Mouse (Mus musculus): Measurements from ENCODE around the gene Ank3.

The Ank3 gene

GRCm38 (mm10) chr10:69939966-69940365 is 541.4 kb downstream of the Ank3 start:
- H3K27me3 ChIP-seq (ENCODE audit: insufficient read depth, low read length) = no peaks in the 10 kb centered on the region
- no peak overlapping the region for H3K4me3 ChIP-seq (replicated peaks; ENCODE audit: low read length)
- H3K4me1 ChIP-seq (replicated peaks; ENCODE audit: low read depth, low read length) = peaks cover 28% of the 10 kb centered on the region
- no peak for TF ChIP-seq POU5F1 (IDR thresholded peaks at IDR 0.05; ENCODE audit: borderline replicate concordance, low read length)
- no peak for TF ChIP-seq CTCF (conservative IDR thresholded peaks at IDR 0.05; ENCODE audit: low read length)
- no peak for TF ChIP-seq NANOG (IDR thresholded peaks at IDR 0.05; ENCODE audit: borderline replicate concordance, low read length)
- no peaks in the 10 kb centered on the region for H3K9me3 ChIP-seq (ENCODE audit: low read length)
- H3K36me3 ChIP-seq (ENCODE audit: insufficient read depth, low read length) = no peaks in the 10 kb centered on the region; the same call in 1 of the 2 replicates

- H3K4me3 ChIP-seq (replicated peaks; ENCODE audit: low read length) = no peak overlapping the region
- no peaks in the 10 kb centered on the region for H3K9me3 ChIP-seq (ENCODE audit: low read length)
- H3K36me3 ChIP-seq (ENCODE audit: insufficient read depth, low read length) = no peaks in the 10 kb centered on the region
- no peak for TF ChIP-seq CTCF (conservative IDR thresholded peaks at IDR 0.05; ENCODE audit: low read length)
- TF ChIP-seq POU5F1 (IDR thresholded peaks at IDR 0.05; ENCODE audit: borderline replicate concordance, low read length) = no peak
- no peak for TF ChIP-seq NANOG (IDR thresholded peaks at IDR 0.05; ENCODE audit: borderline replicate concordance, low read length)
- H3K27me3 ChIP-seq (ENCODE audit: insufficient read depth, low read length) = no peaks in the 10 kb centered on the region
- H3K4me1 ChIP-seq (replicated peaks; ENCODE audit: low read depth, low read length) = peaks cover 28% of the 10 kb centered on the region
These were observed 542.4 kb downstream of the Ank3 start for GRCm38 (mm10) chr10:69941001-69941400.

- Histone ChIP-seq H3K27me3 (ENCODE audit: insufficient read depth, low read length) (no peaks in the 10 kb centered on the region), H3K4me1 (replicated peaks; ENCODE audit: low read depth, low read length) (peaks cover 30% of the 10 kb centered on the region), H3K4me3 (replicated peaks; ENCODE audit: low read length) (no peak overlapping the region), H3K9me3 (ENCODE audit: low read length) (no peaks in the 10 kb centered on the region), H3K36me3 (ENCODE audit: insufficient read depth, low read length) (no peaks in the 10 kb centered on the region)
- TF ChIP-seq NANOG (IDR thresholded peaks at IDR 0.05; ENCODE audit: borderline replicate concordance, low read length) = no peak
- TF ChIP-seq POU5F1 (IDR thresholded peaks at IDR 0.05; ENCODE audit: borderline replicate concordance, low read length) = no peak
- no peak for TF ChIP-seq CTCF (conservative IDR thresholded peaks at IDR 0.05; ENCODE audit: low read length)
These were observed 546.3 kb downstream of the Ank3 start for GRCm38 (mm10) chr10:69944845-69945244.

GRCm38 (mm10) chr10:69945870-69946269 is 547.3 kb downstream of the Ank3 start:
- TF ChIP-seq CTCF (conservative IDR thresholded peaks at IDR 0.05; ENCODE audit: low read length) = no peak
- no peaks in the 10 kb centered on the region for H3K9me3 ChIP-seq (ENCODE audit: low read length)
- no peaks in the 10 kb centered on the region for H3K36me3 ChIP-seq (ENCODE audit: insufficient read depth, low read length)

GRCm38 (mm10) chr10:69946271-69946670 is 547.7 kb downstream of the Ank3 start:
- peaks cover 30% of the 10 kb centered on the region for H3K4me1 ChIP-seq (replicated peaks; ENCODE audit: low read depth, low read length)
- no peaks in the 10 kb centered on the region for H3K36me3 ChIP-seq (ENCODE audit: insufficient read depth, low read length)
- no peak overlapping the region for H3K4me3 ChIP-seq (replicated peaks; ENCODE audit: low read length)
- no peaks in the 10 kb centered on the region for H3K9me3 ChIP-seq (ENCODE audit: low read length)
- TF ChIP-seq NANOG (IDR thresholded peaks at IDR 0.05; ENCODE audit: borderline replicate concordance, low read length) (no peak), POU5F1 (IDR thresholded peaks at IDR 0.05; ENCODE audit: borderline replicate concordance, low read length) (no peak), CTCF (conservative IDR thresholded peaks at IDR 0.05; ENCODE audit: low read length) (no peak)
- H3K27me3 ChIP-seq (ENCODE audit: insufficient read depth, low read length) = no peaks in the 10 kb centered on the region

More at GRCm38 (mm10) chr10:69945870-69946269, 547.3 kb downstream of the Ank3 start:
- Histone ChIP-seq H3K4me3 (replicated peaks; ENCODE audit: low read length) (no peak overlapping the region), H3K27me3 (ENCODE audit: insufficient read depth, low read length) (no peaks in the 10 kb centered on the region), H3K4me1 (replicated peaks; ENCODE audit: low read depth, low read length) (peaks cover 30% of the 10 kb centered on the region)

GRCm38 (mm10) chr10:69947093-69947492 is 548.5 kb downstream of the Ank3 start:
- TF ChIP-seq POU5F1 (IDR thresholded peaks at IDR 0.05; ENCODE audit: borderline replicate concordance, low read length) (no peak), NANOG (IDR thresholded peaks at IDR 0.05; ENCODE audit: borderline replicate concordance, low read length) (no peak), CTCF (conservative IDR thresholded peaks at IDR 0.05; ENCODE audit: low read length) (no peak)
- Histone ChIP-seq H3K4me1 (replicated peaks; ENCODE audit: low read depth, low read length) (peaks cover 30% of the 10 kb centered on the region), H3K9me3 (ENCODE audit: low read length) (no peaks in the 10 kb centered on the region), H3K36me3 (ENCODE audit: insufficient read depth, low read length) (no peaks in the 10 kb centered on the region), H3K4me3 (replicated peaks; ENCODE audit: low read length) (no peak overlapping the region), H3K27me3 (ENCODE audit: insufficient read depth, low read length) (no peaks in the 10 kb centered on the region)

GRCm38 (mm10) chr10:69950236-69950918 is 551.8 kb downstream of the Ank3 start:
- Histone ChIP-seq H3K4me3 (replicated peaks; ENCODE audit: low read length) (no peak overlapping the region), H3K27me3 (ENCODE audit: insufficient read depth, low read length) (no peaks in the 10 kb centered on the region), H3K36me3 (ENCODE audit: insufficient read depth, low read length) (no peaks in the 10 kb centered on the region), H3K9me3 (ENCODE audit: low read length) (no peaks in the 10 kb centered on the region), H3K4me1 (replicated peaks; ENCODE audit: low read depth, low read length) (peaks cover 21% of the 10 kb centered on the region)
- no peak for TF ChIP-seq CTCF (conservative IDR thresholded peaks at IDR 0.05; ENCODE audit: low read length)
- TF ChIP-seq NANOG (IDR thresholded peaks at IDR 0.05; ENCODE audit: borderline replicate concordance, low read length) = no peak
- TF ChIP-seq POU5F1 (IDR thresholded peaks at IDR 0.05; ENCODE audit: borderline replicate concordance, low read length) = no peak

- no peaks in the 10 kb centered on the region for H3K9me3 ChIP-seq (ENCODE audit: low read length)
- H3K27me3 ChIP-seq (ENCODE audit: insufficient read depth, low read length) = no peaks in the 10 kb centered on the region
- no peak for TF ChIP-seq CTCF (conservative IDR thresholded peaks at IDR 0.05; ENCODE audit: low read length)
- TF ChIP-seq POU5F1 (IDR thresholded peaks at IDR 0.05; ENCODE audit: borderline replicate concordance, low read length) = no peak
- TF ChIP-seq NANOG (IDR thresholded peaks at IDR 0.05; ENCODE audit: borderline replicate concordance, low read length) = no peak
- H3K36me3 ChIP-seq (ENCODE audit: insufficient read depth, low read length) = no peaks in the 10 kb centered on the region
- no peak overlapping the region for H3K4me3 ChIP-seq (replicated peaks; ENCODE audit: low read length)
- peaks cover 25% of the 10 kb centered on the region for H3K4me1 ChIP-seq (replicated peaks; ENCODE audit: low read depth, low read length)
These were observed 552.3 kb downstream of the Ank3 start for GRCm38 (mm10) chr10:69950919-69951236.

GRCm38 (mm10) chr10:69951426-69951825 is 552.9 kb downstream of the Ank3 start:
- H3K27me3 ChIP-seq (ENCODE audit: insufficient read depth, low read length) = no peaks in the 10 kb centered on the region
- H3K9me3 ChIP-seq (ENCODE audit: low read length) = no peaks in the 10 kb centered on the region
- no peaks in the 10 kb centered on the region for H3K36me3 ChIP-seq (ENCODE audit: insufficient read depth, low read length)
- TF ChIP-seq POU5F1 (IDR thresholded peaks at IDR 0.05; ENCODE audit: borderline replicate concordance, low read length) (no peak), CTCF (conservative IDR thresholded peaks at IDR 0.05; ENCODE audit: low read length) (no peak), NANOG (IDR thresholded peaks at IDR 0.05; ENCODE audit: borderline replicate concordance, low read length) (no peak)
- peaks cover 30% of the 10 kb centered on the region for H3K4me1 ChIP-seq (replicated peaks; ENCODE audit: low read depth, low read length)
- no peak overlapping the region for H3K4me3 ChIP-seq (replicated peaks; ENCODE audit: low read length)

All from E14TG2a.4 (cell line).